Mouse (Mus musculus) spleen, adult 2 months (tissue): ENCODE results near the gene Zfp664.

ENCODE experiments used
- CTCF ChIP-seq: fragments of 200-500 bp; IDR thresholded peaks from 2 replicates; pipeline ENCODE4 v1.5.1; 2011; ENCODE audit warnings: mild to moderate bottlenecking, inconsistent platforms; ENCODE audit not compliant: insufficient read depth, insufficient read length, insufficient replicate concordance; ENCODE audit errors: extremely low read depth
- POLR2A ChIP-seq: fragments of 200-500 bp; IDR thresholded peaks from 2 replicates; pipeline ENCODE4 v1.6.1; 2011; ENCODE audit warnings: low read depth, low read length, inconsistent platforms

DNA sequence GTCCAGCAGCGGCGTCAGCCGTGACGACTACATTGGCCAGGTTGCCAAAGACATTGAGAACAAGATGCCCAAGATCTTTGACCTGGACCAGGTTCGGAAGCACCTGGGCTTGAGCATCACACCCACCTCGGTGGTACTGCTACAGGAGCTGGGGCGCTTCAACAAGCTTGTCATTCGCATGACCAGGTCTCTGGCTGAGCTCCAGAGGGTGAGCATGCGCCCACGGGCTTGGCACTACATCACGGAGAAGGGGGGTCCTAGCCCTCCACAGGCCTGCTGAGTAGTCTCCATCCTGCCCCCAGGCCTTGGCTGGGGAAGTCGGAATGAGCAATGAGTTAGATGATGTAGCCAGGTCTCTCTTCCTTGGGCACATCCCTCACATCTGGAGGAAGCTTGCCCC, 32.2 kb upstream of the Zfp664 start:
- TF ChIP-seq POLR2A, result no peak
- TF ChIP-seq CTCF, result no peak
